Mouse (Mus musculus) adrenal gland, adult 2 months (tissue): Measurements from ENCODE around the gene C1galt1. TPM values are rescaled to one million over a fixed set of nuclear protein-coding genes. Genes with fewer than 3 reads are reported as not detected.

Experiments used
- DNase-seq: peaks from one replicate; pipeline ENCODE4 v3.0.0; 2021
- long read RNA-seq: library from polyadenylated mRNA; stranded (forward); transcript quantifications from one replicate; pipeline ENCODE4 v2.0.0, GENCODE M21; 2021
- polyA plus RNA-seq: library from polyadenylated mRNA; depleted of rRNA; stranded (reverse); fragments of >200 nt; gene quantifications from 2 replicates; pipeline ENCODE4 v1.2.3, GENCODE M21; 2012; rRNA removed
- total RNA-seq, 2 experiments: library from RNA; stranded (reverse); gene quantifications; 2 replicates each; pipeline ENCODE4 v1.2.3; 2021

Gene C1galt1
- total RNA-seq (10 to 100 TPM; 24.2 to 41.7 TPM), polyA plus RNA-seq (1.9 and 2.7 TPM in 2 replicates)
- long read RNA-seq, full-length matches to known transcripts, result 4 of 9 reads
- long read RNA-seq, partial matches to known transcripts, result 1 of 9 reads
- long read RNA-seq, other reads (novel, unspliced or antisense), result 4 of 9 reads

DNA sequence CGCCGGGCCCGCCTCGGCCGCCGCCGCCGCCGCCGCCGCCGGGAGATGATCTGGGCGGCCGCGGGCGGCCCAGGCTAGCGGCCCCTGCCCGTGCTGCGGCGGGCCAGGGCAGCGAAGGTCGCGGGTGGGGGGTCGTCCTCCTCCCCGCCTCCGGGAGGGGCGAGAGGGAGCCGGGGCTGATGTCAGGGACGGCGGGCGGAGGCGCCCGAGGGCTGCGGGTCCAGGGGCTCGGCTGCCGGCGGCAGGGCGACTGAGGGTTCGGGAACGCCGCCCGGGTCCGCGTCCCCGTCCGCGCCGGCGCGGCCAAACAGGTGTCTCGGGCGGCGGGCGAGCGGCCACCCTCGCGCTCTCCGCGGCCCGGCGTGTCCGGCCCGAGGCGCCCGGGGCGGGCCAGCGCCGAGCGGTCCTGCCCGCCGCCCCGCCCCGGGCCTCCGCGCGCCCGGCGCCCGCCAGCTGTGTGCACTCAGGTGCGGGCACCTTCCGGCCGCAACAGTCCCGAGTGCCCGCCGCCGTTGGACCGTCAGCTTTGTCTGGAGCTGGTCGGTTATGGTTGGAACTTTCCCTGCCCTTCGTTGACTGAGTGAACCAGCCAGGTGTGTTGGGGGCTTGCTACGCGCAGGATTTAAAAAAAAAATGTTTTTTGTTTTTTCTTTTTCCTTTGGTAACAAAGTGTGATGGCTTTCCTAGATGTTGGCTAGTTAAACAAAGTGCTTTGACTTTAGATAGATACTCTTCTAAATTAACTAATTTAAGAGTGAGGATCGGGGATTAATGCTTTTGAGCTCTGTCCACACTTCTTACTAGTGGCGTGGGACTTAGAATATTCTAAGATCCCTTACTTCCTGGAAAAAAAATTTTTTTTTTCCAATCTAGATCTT lies at the start of gene C1galt1:
TSS of gene C1galt1 (plus strand) at position 41 of the 878 bp plus-strand sequence.
- DNase-seq, result peak; percentile 71

DNA sequence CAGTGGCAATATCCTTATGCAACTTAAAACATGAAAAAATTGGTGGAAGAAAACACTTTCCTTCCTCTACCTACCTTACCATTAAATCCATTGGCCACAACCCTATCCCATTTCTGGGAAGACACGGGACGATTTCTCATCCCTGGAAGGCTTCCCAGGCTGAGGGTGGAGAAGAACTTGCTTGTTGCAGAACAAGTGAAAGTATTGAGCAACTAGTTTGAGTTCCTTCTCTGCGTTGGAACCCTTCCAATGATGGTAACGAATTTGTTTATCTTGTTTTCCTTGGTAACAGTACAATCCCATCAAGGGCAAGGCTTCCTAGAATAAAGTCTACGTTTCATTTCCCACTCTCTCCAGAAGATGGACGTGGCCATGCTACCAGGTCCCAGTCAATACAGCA lies 44.7 kb upstream of the C1galt1 start:
- peak; percentile 66 for DNase-seq

DNA sequence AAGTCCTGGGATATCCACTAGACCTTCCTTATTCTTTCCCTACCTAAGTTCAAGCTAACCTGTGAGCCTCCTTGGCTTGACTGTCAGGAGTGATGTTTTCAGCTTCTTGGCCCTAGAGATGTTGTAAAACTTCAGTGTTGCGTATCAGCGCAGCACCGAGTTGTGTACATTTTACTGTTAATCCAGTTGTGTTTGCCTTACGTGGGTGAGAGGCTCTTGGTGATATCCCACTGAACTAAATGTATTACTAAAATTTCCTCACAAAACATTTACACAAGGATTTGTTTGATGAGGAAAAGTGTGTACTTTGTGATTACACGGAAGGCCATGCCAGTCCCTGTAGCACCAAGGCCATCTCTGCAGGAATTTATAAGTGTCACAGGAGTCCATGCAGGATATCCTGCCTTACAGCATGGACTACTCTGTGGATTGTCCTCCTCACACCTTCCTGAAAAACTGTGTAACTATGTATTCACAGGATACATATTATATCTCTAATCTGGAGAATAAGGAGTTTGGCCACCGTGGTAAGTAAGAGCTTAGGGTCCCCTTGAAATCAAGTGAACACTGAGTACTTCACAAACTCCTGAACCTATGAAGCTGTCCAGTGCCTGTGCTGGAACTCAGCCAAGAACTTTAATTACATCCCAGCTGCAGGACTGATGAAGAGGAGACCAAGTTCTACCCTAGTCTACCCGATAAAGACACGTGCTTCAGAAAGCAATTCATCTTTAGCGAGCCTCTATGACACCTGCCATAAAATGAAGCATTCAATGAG lies 40.7 kb upstream of the C1galt1 start:
- DNase-seq, result no peak

DNA sequence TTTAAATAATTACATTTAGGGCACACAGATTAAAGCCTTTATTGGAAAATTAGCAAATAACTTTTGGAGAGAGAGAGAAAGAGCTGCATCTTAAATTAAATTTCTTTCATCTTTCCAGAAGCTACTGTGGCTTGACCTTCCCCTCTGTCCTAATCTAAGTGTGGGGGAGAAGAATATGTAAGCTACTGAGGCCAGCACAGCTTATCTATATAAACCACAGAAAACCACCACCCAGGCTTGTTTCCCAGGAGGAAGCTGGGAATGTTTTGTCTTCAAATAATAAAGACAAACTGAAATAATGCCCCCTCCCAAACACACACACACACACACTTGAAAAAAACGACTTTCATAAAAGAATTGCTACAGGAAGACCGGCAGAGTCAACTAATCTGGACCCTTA lies 30.5 kb upstream of the C1galt1 start:
- no peak for DNase-seq

DNA sequence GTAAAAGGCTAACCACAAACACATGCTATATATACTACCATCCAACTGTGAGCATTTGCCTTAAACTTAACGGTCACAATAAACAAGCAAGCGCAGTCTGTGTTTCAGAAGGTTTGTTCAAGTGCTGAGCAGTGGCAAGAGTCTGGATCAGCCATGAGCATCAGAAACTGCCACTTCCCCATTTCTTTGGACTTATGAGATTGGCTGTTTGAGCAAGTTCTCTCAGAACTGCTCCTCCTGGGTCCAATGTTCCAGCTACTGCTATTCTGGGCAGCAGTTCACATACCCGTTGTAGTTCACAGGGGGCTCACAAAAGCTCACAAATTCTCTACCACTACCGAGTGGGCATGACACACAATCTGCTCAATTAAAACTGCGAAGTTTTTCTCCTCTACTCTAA lies 28.4 kb upstream of the C1galt1 start:
- no peak for DNase-seq

DNA sequence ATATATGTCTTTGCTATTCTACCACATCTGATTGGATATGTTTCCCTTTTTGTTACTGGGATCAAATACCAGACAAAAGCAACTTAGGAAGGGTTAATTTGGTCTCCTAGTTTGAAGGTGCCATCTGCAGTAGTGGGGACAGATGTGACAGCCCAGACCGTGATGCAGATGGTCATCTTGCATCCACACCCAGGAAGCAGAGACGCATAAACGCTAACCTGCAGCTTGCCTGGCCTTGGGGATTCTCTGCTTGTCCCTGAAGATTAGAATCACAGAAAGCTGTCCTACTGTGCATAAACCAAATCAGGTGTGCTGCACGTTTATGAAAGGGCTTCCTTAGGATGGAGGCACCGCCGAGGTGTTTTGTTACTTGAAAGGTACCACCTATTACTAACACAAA lies 22.0 kb upstream of the C1galt1 start:
- DNase-seq, result no peak

DNA sequence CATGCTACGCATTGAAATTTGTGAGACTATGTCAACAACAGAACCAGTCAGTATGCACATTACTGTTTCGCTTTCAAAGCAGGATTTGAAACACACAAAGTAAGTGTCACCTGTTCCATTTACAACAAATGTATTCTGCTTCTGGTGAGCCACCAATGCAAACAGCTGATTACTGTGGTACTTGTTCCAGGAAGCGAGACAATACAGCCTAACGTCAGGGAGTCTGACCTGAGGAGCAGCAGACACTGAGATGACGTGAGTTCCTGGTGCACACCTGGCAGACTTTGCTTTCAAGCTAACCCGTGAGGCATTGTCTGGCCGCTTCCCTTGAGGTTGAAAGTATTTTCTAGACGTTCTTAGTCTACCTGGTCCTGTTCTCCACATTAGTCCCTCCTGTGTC lies 13.8 kb upstream of the C1galt1 start:
- no peak for DNase-seq

DNA sequence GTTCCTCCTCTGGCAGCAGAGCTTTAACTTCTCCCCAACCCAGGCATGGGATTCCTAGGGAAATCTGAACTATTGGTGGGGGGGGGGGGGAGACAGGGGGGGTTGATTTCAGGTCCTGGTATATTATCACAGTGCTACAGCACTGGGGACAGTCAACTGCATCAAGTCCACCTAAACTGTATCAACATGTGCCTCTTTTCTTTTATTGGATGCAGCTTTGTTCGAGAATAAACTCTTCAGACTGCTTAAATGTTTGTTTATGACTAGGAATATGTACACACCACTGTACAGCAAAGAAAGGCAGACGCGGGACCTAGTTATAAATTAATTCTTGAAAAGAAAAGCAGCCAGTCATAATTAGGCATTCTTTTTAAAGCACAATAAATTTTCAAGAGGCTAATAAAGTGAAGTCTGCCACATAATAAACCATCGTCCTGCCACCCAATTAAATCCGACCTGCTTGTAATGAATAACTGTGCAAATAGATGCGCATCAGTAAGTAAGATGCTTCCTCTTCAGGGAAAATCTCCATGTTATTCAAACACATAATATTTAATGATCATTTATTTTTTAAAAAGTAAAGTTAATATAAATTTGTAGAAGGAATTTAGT lies 12.0 kb upstream of the C1galt1 start:
- no peak for DNase-seq

DNA sequence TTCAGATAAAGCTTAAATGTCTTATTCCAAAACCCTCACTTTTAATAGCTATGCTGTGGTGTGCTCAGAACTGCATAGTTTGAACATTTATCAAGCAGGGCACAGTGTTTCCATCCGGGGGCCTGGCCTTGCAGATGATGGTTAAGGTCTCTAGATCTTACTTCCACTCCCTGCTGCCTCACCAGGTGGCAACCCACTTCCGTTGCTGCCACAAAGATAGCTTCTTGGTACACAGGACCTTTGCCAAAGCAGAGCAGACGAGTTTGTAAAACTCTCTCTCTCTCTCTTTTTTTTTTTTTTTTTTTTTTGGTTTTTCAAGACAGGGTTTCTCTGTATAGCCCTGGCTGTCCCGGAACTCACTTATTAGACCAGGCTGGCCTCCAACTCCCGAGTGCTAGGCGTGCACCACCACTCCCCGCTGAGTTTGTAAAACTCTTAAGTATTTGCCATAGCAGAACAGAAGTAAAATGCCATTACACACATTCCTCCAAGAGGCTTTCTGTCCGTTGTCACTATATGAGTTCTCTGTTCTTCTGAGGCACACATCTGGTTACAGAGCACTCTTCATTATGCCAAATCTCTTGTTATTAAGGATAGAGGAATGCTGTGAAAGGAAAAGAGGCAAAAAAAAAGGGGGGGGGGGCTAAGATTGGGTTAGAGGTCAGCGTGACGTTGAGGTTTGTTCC lies 773 bp upstream of the C1galt1 start:
- no peak for DNase-seq

DNA sequence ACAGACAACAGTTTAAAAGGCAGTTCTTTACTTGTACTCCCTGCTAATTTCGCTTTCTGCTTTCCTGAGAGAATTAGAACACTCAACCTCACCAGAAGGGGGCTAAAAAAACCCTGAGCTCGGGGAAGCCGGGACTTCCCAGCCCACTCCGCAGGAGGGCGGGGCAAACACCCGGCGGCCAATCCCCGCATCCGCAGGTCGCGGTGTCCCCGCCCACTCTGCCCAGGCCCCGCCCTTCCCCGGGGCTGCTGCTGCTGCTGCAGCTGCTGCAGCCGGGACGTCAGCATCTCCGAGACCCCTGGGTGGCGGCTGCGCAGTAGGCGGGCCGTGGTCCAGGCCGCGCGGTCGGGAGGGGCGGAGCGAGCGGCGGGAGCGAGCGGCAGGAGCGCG lies 235 bp upstream of the C1galt1 start:
- peak; percentile 100 for DNase-seq

DNA sequence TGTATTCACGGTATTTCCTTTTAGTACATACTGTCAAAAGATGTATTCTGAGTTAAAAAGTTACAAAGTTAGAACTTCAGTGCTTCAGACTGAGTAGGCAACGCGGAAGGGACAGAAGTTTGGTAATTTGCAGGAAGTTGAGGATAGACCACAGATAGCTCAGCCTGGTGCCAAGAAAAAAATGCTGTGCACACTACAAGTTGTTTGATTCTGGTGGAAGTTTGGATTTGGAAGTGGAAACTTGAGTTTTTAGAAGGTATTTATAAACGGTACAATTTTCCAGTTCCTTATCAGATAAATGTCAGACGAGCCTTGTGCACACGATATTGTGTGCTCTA lies 1.0 kb downstream of the C1galt1 start:
- DNase-seq, result no peak

DNA sequence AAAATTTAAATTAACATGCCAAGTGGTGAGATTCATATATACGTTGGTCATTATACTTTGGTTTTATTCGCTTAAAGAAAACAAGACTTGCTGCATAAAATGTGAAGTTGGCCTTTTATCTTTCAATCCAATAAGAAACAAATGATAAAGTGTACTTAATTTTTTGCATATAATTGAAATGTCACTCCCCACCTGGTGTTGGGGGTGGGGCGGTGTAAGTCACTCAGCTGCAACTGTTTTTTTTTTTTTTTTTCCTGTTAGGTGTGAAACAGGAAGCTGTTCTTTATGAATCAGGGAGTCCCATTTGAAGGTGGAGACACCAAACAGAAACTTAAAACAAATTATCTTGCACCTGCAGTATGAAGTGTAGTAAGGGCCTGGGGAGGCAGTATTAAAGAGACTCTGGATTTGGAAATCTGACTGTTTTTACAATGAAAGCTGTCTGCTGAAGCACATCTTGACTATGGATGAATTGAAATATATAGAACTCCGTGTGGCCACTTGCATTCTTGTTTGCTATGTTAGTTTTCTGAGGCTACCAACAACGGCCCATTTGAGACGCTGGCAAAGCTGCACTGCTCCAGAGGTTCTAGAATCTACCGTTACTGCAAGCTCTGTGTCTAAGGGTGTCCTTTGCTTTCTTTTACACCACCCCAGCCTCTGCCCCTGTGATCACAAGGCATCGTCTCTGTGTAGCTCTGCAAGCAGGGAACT lies 2.2 kb downstream of the C1galt1 start:
- no peak for DNase-seq

DNA sequence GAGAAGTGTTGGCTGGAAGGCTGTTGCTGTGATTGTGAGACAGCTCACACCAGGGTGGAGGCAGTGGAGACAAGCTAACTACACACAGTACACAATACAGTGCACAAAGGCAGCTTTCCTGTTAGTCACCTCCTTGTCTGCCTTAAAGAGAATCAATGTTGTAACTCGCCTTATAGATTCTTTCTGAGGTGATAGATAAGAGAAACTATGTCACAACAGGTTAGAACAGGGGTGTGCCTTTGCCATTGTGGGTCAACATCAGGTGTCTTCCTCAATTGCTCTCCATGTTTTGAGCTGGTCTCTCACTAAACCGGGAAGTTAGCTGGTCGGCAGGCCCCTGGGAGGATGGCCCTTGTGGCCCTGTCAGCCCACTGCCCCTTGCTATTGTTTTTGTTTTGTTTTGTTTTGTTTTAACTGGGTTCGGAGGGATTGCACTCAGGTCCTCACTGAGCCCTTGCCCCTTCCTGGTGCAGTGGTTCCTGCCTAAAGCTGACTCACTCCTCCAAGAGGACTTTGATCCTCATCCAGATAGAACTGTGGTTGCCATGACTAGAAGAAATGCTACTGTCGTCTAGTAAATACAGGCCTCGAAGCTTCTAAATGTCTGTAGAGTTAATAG lies 3.4 kb downstream of the C1galt1 start:
- peak; percentile 57 for DNase-seq

DNA sequence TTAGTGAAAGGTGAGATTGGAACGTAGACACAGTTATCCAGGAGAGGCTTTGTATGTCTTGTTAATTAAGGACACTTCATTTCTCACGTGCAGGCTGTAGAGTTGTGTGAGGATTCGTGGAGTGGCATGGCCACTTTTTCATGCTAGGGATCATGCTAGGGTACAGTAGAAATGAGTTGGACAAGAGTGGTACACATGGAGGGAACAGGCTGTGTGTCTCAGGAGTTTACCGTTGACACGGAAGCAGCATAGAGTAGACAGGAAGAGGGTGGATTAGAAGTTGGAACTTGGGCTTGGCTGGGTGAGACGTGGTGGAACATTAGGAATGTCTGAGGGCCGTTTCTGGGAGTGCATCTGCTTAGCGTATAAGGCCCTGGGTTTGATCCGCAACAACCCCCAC lies 4.1 kb downstream of the C1galt1 start:
- DNase-seq, result no peak

DNA sequence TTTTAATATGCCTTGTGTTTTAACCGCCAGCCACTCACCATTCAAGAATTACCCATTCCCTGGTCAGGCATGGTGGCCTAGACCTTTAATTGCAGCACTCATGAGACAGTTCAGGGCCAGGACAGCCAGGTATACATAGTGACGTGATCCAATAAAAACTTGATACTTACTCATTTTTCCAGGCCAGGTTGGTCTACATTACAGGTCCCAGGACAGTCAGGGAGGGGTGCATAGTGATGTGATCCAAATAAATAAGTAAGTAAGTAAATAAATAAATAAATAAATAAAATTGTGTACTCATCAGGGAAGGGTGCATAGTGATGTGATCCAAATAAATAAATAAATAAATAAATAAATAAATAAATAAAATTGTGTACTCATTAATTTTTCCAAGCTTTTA lies 6.4 kb downstream of the C1galt1 start:
- DNase-seq, result no peak

DNA sequence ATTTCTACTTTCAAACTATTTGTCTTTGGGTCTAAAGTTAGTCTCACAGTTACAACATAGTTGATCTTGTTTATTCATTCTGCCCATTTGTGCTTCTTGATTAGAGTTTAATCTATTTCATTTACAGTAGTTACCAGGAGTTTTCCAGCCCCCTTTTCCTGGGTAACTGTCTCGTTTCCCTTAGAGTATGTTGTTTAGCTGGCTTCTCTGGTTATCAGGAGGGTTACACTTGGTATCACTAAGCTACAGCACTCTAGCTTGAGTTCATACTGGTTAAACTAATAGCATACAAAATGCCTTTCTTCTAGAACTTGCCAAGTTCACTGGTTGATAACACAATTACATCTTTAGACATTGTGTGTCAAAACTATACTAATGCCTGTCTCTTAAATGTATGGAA lies 8.3 kb downstream of the C1galt1 start:
- no peak for DNase-seq

DNA sequence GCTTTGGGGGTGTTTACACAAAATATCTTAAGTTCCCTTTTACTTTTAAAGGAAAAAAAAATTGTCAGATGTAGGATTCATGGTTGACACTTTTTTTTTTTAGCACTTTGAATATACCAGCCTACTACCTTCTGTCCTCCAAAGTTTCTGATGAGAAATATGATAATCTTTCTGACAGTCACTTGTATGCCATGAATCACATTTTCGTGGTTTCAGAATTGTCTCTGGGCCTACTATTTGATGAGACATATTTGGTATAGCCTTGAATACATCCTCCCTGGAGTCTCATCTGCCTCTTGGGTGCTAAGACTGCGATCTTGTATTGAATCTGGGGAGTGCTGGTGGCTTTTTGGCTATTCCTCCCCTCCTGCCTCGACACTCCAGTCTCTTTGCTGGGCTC lies 8.8 kb downstream of the C1galt1 start:
- no peak for DNase-seq

DNA sequence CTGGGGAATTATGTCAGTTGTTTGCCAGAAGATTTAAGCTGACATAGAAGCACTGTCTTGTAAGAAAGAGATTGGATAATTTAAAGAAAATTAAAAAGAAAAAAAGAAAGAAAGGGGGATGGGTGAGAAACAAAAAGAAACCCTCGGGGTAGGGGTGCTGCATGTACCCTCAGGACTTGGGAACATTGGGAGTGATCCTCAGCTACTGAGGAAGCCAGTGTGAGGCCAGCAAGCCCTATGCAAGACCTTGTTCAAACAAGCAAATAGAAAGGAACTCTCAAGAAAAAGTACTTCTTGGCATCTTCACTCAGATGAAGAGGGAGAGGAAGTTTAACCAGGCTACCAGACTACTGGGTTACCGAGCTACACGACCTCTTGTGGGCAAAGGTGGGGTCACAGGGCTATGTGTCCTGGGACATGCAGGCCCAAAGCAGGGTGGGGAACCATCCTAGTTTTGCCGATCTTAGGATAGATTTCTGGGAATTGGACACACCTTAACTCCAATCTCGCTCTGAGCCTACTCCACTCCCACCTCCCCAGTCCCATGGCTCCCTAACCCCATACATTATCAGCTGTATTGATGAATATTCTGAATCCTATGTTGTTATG lies 12.1 kb downstream of the C1galt1 start:
- DNase-seq, result no peak

DNA sequence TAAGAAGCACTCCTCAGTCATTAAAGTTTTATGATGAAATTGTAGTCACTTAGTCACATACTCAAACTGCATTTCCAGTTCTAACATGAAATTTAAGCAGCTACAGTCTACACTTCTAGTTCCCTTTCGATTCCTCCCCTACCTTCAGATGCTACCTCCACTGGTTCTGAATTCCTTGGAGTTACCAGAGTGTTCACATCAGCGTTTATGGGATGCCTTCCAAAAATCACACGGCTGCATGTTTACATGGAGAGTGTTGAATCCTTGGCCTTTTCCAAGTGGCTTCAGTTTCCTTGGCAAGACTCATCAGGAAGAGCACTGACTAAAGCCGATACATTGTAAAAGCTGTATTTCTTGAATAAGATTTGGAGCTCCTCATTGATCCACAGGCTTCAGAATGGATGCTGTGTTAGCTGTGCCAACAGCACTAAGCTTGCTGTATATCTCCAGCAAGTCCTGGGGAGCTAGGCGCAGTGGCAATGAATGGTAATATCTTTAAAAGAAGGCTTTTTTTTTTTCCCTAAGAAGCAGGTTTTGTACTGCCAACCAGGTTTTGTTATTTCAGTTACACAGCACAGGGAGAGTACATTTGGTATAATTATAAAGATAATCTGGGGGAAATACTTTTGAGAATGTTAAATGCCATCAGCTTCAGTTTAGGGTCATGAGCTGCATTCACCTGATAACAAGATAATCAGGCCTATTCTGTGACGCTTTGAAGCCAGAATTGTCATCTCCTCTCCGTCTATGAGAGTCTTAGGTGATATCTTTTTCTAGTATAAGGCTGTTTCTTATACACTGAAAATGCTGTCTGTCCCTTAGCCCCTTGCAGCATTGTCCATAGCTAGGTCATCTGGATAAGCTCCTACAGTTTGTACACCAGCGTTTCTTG lies 13.0 kb downstream of the C1galt1 start:
- peak; percentile 60 for DNase-seq

DNA sequence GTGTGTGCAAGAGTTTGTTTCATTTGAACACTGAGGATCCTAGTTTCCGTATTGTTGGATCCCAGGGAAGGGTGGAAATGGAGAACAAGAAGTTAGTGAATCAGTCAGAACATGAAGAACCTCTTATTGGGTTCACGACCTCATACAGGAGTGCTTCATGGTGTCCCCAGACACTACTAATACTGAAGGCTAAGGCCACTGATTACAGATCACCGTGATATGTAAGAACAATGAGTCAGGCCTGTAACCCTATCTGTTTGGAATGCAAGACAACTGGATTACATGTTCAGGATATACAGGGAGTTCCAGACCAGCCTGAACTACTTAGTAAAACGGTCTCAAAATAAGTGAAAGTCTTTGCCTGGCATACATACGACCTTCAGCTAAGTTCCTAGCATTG lies 13.9 kb downstream of the C1galt1 start:
- no peak for DNase-seq
